Mouse (Mus musculus): ENCODE results near the gene Chst11. TPM values are rescaled to one million over a fixed set of nuclear protein-coding genes. Genes with fewer than 3 reads are reported as not detected.
"Not testable (repeated sequence)": the region's sequence is repeated elsewhere in the genome, so short reads cannot be mapped to it uniquely, and the experiment has no call there.

Gene Chst11
- polyA plus RNA-seq, 1 experiment from 2014 or later, result 0.99 TPM

- H3K27ac ChIP-seq, result no peak overlapping the region
- no peak overlapping the region for H3K9ac ChIP-seq
- 54% methylated on average over 21 of the region's 21 CpGs for WGBS
- peak; percentile 24; the same call in 1 of the 2 replicates for ATAC-seq
- H3K4me3 ChIP-seq (replicated peaks), result no peak overlapping the region
- no peaks in the 10 kb centered on the region for H3K36me3 ChIP-seq
- H3K4me1 ChIP-seq (replicated peaks), result peaks cover 23% of the 10 kb centered on the region
- no peaks in the 10 kb centered on the region for H3K27me3 ChIP-seq (replicated peaks)
- no peak overlapping the region for H3K4me2 ChIP-seq (replicated peaks)
- no peaks in the 10 kb centered on the region for H3K9me3 ChIP-seq
Observed at GRCm38 (mm10) chr10:83107921-83108738, 122.8 kb downstream of the Chst11 start.

- no peak overlapping the region for H3K27ac ChIP-seq
- H3K4me2 ChIP-seq (replicated peaks), result no peak overlapping the region
- WGBS, result 75% methylated on average over 6 of the region's 6 CpGs
- H3K9me3 ChIP-seq, result no peaks in the 10 kb centered on the region
- no peak overlapping the region for H3K4me3 ChIP-seq (replicated peaks)
- H3K27me3 ChIP-seq (replicated peaks), result no peaks in the 10 kb centered on the region
- ATAC-seq, result no peak
- no peaks in the 10 kb centered on the region for H3K36me3 ChIP-seq
- no peak overlapping the region for H3K9ac ChIP-seq
- peaks cover 23% of the 10 kb centered on the region for H3K4me1 ChIP-seq (replicated peaks)
Observed at GRCm38 (mm10) chr10:83108946-83109345, 123.6 kb downstream of the Chst11 start.

DNA sequence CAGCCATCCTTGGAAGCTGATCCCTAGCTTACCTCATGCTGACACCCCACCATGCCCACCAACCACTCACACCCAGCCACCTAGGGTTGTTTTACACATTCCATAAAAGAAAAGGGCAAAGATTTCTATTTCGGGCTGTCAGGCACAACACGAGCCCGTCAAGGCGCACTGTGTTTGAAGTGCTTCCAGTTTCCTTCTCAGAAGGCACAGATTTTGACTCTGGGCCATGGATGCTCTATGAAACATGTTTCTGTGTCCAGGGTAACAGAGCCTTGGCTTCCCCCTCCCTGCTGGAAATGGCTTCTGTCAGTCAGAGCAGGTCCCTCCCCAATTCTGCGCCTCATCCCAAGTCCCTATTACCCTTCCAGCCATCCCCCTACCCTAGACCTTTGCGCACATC lies 125.7 kb downstream of the Chst11 start:
- peaks cover 23% of the 10 kb centered on the region for H3K4me1 ChIP-seq (replicated peaks)
- H3K36me3 ChIP-seq, result no peaks in the 10 kb centered on the region
- H3K4me3 ChIP-seq (replicated peaks), result no peak overlapping the region
- H3K4me2 ChIP-seq (replicated peaks), result no peak overlapping the region
- ATAC-seq, result no peak
- no peak overlapping the region for H3K9ac ChIP-seq
- no peaks in the 10 kb centered on the region for H3K27me3 ChIP-seq (replicated peaks)
- no peak overlapping the region for H3K27ac ChIP-seq
- WGBS, result 90% methylated on average over 6 of the region's 6 CpGs
- no peaks in the 10 kb centered on the region for H3K9me3 ChIP-seq

GRCm38 (mm10) chr10:83112345-83112744 lies 127.0 kb downstream of the Chst11 start:
- Histone ChIP-seq H3K4me2 (replicated peaks) (no peak overlapping the region), H3K27me3 (replicated peaks) (no peaks in the 10 kb centered on the region), H3K9me3 (no peaks in the 10 kb centered on the region), H3K36me3 (no peaks in the 10 kb centered on the region), H3K4me3 (replicated peaks) (no peak overlapping the region), H3K9ac (no peak overlapping the region), H3K4me1 (replicated peaks) (peaks cover 15% of the 10 kb centered on the region), H3K27ac (no peak overlapping the region)
- WGBS, result 68% methylated on average over 4 of the region's 4 CpGs
- ATAC-seq, result no peak

DNA sequence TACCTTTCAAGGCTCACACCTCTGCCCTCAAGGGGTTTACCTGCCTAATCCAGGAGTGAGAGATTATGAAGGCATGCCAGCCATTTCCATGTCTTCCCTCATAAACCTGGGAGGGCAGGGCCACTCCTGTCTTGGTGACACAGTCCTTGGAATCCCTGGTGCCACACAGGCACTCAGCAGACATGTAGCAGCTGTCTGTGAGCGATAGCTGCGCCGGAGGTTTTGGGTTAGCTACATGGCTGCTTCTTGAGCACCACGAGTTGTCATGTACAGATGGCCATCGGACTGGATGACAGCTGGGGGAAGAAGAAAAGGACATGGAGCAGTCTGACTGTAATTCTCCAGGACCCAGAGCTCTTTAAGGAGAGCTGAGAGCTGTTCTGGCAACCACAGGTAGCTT lies 129.3 kb downstream of the Chst11 start:
- no peak for ATAC-seq
- Histone ChIP-seq H3K4me3 (replicated peaks) (no peak overlapping the region), H3K4me2 (replicated peaks) (no peak overlapping the region), H3K9me3 (no peaks in the 10 kb centered on the region), H3K4me1 (replicated peaks) (peaks cover 7% of the 10 kb centered on the region; the same call in 1 of the 2 replicates), H3K27ac (no peak overlapping the region), H3K9ac (no peak overlapping the region), H3K27me3 (replicated peaks) (no peaks in the 10 kb centered on the region), H3K36me3 (no peaks in the 10 kb centered on the region)
- 79% methylated on average over 5 of the region's 5 CpGs for WGBS

DNA sequence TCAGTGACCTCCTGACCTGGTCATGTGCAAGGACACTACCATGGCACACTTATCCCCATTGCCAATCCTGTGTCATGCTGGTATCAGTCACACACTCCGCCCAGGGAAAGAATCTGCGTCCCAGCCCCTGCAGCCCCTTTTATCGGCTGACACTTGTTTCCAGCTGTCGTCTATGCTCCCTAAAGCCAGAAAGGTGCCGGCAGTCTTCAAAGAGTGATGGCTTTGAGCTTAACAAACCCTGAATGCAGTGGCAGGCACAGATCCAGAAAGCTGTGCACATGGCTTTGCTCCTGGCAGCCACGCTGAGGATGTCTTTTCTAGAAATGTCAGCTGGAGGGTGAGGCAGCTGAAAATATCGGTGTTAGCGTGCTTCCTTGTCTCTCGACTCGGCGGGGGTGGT lies 131.6 kb downstream of the Chst11 start:
- peaks cover 7% of the 10 kb centered on the region; the same call in 1 of the 2 replicates for H3K4me1 ChIP-seq (replicated peaks)
- WGBS, result 32% methylated on average over 11 of the region's 11 CpGs
- no peaks in the 10 kb centered on the region for H3K9me3 ChIP-seq
- H3K4me2 ChIP-seq (replicated peaks), result 0 out of 2 replicates have a peak overlapping the region, but pooled peaks have one; percentile 11
- H3K27me3 ChIP-seq (replicated peaks), result no peaks in the 10 kb centered on the region
- no peak overlapping the region for H3K9ac ChIP-seq
- H3K4me3 ChIP-seq (replicated peaks), result no peak overlapping the region
- ATAC-seq, result no peak
- no peak overlapping the region for H3K27ac ChIP-seq
- no peaks in the 10 kb centered on the region for H3K36me3 ChIP-seq

- Histone ChIP-seq H3K4me1 (replicated peaks) (peaks cover 6% of the 10 kb centered on the region; the same call in 1 of the 2 replicates), H3K36me3 (no peaks in the 10 kb centered on the region)
- WGBS, result 91% methylated on average over 6 of the region's 6 CpGs
Observed at GRCm38 (mm10) chr10:83117851-83118250, 132.6 kb downstream of the Chst11 start.

DNA sequence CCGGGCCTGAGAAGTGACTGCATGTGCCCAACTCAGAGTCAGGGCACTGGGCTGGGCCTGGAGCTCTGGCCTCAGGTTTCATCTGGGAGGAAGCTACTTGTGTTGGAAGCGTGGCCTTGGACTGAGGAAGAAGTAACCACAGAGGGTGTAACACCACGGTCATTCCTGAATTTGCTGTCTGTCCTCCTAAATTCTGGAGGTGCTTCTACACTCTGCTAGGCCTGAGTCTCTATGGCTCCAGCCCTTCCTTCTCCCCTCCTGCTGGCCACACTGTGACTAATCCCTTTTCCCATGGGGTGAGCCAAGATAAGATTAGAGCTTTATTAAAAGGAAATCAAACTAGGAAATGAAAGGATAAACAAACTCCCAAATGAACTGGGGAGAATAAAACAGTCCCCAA lies 133.3 kb downstream of the Chst11 start:
- Histone ChIP-seq H3K36me3 (no peaks in the 10 kb centered on the region), H3K4me2 (replicated peaks) (no peak overlapping the region), H3K27me3 (replicated peaks) (no peaks in the 10 kb centered on the region), H3K27ac (no peak overlapping the region), H3K9ac (no peak overlapping the region), H3K4me1 (replicated peaks) (peaks cover 4% of the 10 kb centered on the region; the same call in 1 of the 2 replicates), H3K9me3 (no peaks in the 10 kb centered on the region), H3K4me3 (replicated peaks) (no peak overlapping the region)
- WGBS, result 61% methylated on average over 3 of the region's 3 CpGs
- no peak for ATAC-seq

More at GRCm38 (mm10) chr10:83117851-83118250, 132.6 kb downstream of the Chst11 start:
- Histone ChIP-seq H3K9ac (no peak overlapping the region), H3K27ac (no peak overlapping the region), H3K27me3 (replicated peaks) (no peaks in the 10 kb centered on the region), H3K9me3 (no peaks in the 10 kb centered on the region), H3K4me2 (replicated peaks) (no peak overlapping the region), H3K4me3 (replicated peaks) (no peak overlapping the region)
- ATAC-seq, result no peak

GRCm38 (mm10) chr10:83119016-83119415 lies 133.7 kb downstream of the Chst11 start:
- Histone ChIP-seq H3K4me3 (replicated peaks) (no peak overlapping the region), H3K9ac (no peak overlapping the region), H3K36me3 (no peaks in the 10 kb centered on the region), H3K4me2 (replicated peaks) (no peak overlapping the region), H3K27ac (no peak overlapping the region), H3K4me1 (replicated peaks) (peaks cover 4% of the 10 kb centered on the region; the same call in 1 of the 2 replicates), H3K9me3 (no peaks in the 10 kb centered on the region), H3K27me3 (replicated peaks) (no peaks in the 10 kb centered on the region)
- 80% methylated on average over 10 of the region's 10 CpGs for WGBS
- ATAC-seq, result no peak

- ATAC-seq; H3K4me2 ChIP-seq (replicated peaks); H3K36me3 ChIP-seq; H3K4me1 ChIP-seq (replicated peaks); H3K27me3 ChIP-seq (replicated peaks); H3K9me3 ChIP-seq; H3K27ac ChIP-seq; H3K9ac ChIP-seq; H3K4me3 ChIP-seq (replicated peaks): not testable (repeated sequence)
- WGBS, result 77% methylated on average over 8 of the region's 8 CpGs
Observed at GRCm38 (mm10) chr10:83119461-83119860, 134.2 kb downstream of the Chst11 start.

DNA sequence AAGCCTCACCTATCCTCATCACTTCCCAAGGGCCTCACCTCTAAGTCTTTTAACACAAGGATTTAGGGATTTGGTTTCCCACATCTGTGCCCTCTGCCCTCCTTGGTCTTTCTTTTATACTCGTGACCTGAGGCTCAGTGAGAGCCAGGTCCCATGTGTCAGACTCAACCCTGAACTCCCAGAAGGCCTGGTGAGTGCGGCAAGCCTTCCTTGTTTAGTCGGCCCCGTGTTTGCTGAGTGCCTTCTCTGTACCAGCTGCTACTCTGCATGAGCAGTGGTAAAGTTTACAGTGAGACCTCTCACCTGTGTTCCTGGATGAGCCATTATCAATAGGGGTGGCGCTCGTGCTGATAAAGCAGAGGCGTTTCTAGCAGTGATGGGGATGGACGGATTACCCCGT lies 134.6 kb downstream of the Chst11 start:
- Histone ChIP-seq H3K9ac (no peak overlapping the region), H3K4me2 (replicated peaks) (no peak overlapping the region), H3K27ac (no peak overlapping the region), H3K4me3 (replicated peaks) (no peak overlapping the region), H3K36me3 (no peaks in the 10 kb centered on the region), H3K9me3 (no peaks in the 10 kb centered on the region), H3K4me1 (replicated peaks) (peaks cover 4% of the 10 kb centered on the region; the same call in 1 of the 2 replicates), H3K27me3 (replicated peaks) (no peaks in the 10 kb centered on the region)
- peak; percentile 42 for ATAC-seq
- WGBS, result 60% methylated on average over 9 of the region's 9 CpGs

GRCm38 (mm10) chr10:83120938-83121337 lies 135.6 kb downstream of the Chst11 start:
- 45% methylated on average over 4 of the region's 4 CpGs for WGBS
- H3K27ac ChIP-seq, result no peak overlapping the region
- no peak overlapping the region for H3K4me3 ChIP-seq (replicated peaks)
- H3K27me3 ChIP-seq (replicated peaks), result no peaks in the 10 kb centered on the region
- H3K9ac ChIP-seq, result no peak overlapping the region
- no peaks in the 10 kb centered on the region for H3K9me3 ChIP-seq
- ATAC-seq, result no peak
- no peaks in the 10 kb centered on the region for H3K36me3 ChIP-seq
- 0 out of 2 replicates have a peak, but pooled peaks cover 4% of the 10 kb centered on the region for H3K4me1 ChIP-seq (replicated peaks)
- no peak overlapping the region for H3K4me2 ChIP-seq (replicated peaks)

- H3K4me2 ChIP-seq (replicated peaks), result no peak overlapping the region
- no peak overlapping the region for H3K27ac ChIP-seq
- H3K9me3 ChIP-seq, result no peaks in the 10 kb centered on the region
- no peak overlapping the region for H3K9ac ChIP-seq
- H3K27me3 ChIP-seq (replicated peaks), result no peaks in the 10 kb centered on the region
- no peaks in the 10 kb centered on the region for H3K36me3 ChIP-seq
- H3K4me3 ChIP-seq (replicated peaks), result no peak overlapping the region
- peak; percentile 75 for ATAC-seq
- no peaks in the 10 kb centered on the region for H3K4me1 ChIP-seq (replicated peaks)
- WGBS, result 80% methylated on average over 3 of the region's 3 CpGs
Observed at GRCm38 (mm10) chr10:83124560-83124959, 139.3 kb downstream of the Chst11 start.

Data from intestine, embryonic 15.5 days (tissue).